ENCODE assay signal across 23 mouse cellular contexts in genomic region chr13:42112748-42113147, GRCm38 (mm10).
DNase-seq lines count a peak whose midpoint lies in the region; ATAC-seq and TF ChIP-seq lines count a peak whose summit lies in the region.
"Had no signal": no experiment of that assay in that cellular context is flagged by ENCODE, and none has a peak within 500 bp of the region (broad histone marks: within the 10 kb centered on the region; RNA-seq: fewer than 3 reads in every experiment).

No protein-coding gene starts in this region.

- in situ Hi-C loops in CH12.LX (cut with MboI; ENCODE audit: low pct_ligation_motif_present, low pct_unique_long_range_greater_than_20kb, low sequenced_read_pairs): no loop called here

- H3K9ac ChIP-seq in midbrain, embryonic 11.5 days (ENCODE audit: low read length): no peak overlapping the region
- no peak overlapping the region for H3K9ac ChIP-seq in midbrain, embryonic 14.5 days (replicated peaks; ENCODE audit: low read length)
- H3K9ac ChIP-seq in CH12.LX (ENCODE audit: insufficient read depth, low read depth): no peak overlapping the region
- H3K9ac ChIP-seq: forebrain, embryonic 13.5 days; hindbrain, embryonic 13.5 days; intestine, embryonic 15.5 days had no signal

- no peaks in the 10 kb centered on the region for H3K4me1 ChIP-seq in midbrain, embryonic 11.5 days (ENCODE audit: control insufficient read depth, insufficient read depth, low read length)
- H3K4me1 ChIP-seq in midbrain, embryonic 14.5 days (ENCODE audit: control insufficient read depth, insufficient read depth, low read length): no peaks in the 10 kb centered on the region
- H3K4me1 ChIP-seq in CH12.LX (ENCODE audit: control insufficient read depth in 1 of 2, insufficient read depth in 2 of 2): peaks cover 37 to 93% of the 10 kb centered on the region in 2 experiments
- H3K4me1 ChIP-seq: forebrain, embryonic 13.5 days had no signal

- no peak overlapping the region for H3K27ac ChIP-seq in midbrain, embryonic 11.5 days (ENCODE audit: low read depth, low read length)
- H3K27ac ChIP-seq in midbrain, embryonic 14.5 days (replicated peaks; ENCODE audit: low read depth, low read length): no peak overlapping the region
- H3K27ac ChIP-seq in CH12.LX (ENCODE audit: insufficient read depth, low read depth): no peak overlapping the region
- H3K27ac ChIP-seq: forebrain, embryonic 10.5 days; forebrain, embryonic 13.5 days; gastrocnemius, adult 2 months; hindbrain, embryonic 10.5 days; hindbrain, embryonic 13.5 days; intestine, embryonic 15.5 days had no signal

- H3K4me2 ChIP-seq in midbrain, embryonic 11.5 days: no peak overlapping the region
- no peak overlapping the region for H3K4me2 ChIP-seq in midbrain, embryonic 14.5 days (ENCODE audit: low read length)
- H3K4me2 ChIP-seq in CH12.LX (ENCODE audit: insufficient read depth, low read depth, poor library complexity, severe bottlenecking): no peak overlapping the region
- H3K4me2 ChIP-seq: forebrain, embryonic 13.5 days; hindbrain, embryonic 13.5 days; intestine, embryonic 15.5 days had no signal

- H3K79me2 ChIP-seq in CH12.LX (replicated peaks; ENCODE audit: control insufficient read depth, extremely low read depth, insufficient read depth, poor library complexity, severe bottlenecking): peaks cover 74% of the 10 kb centered on the region

- WGBS in midbrain, embryonic 11.5 days: 78% methylated on average over 5 of the region's 5 CpGs
- 74% methylated on average over 5 of the region's 5 CpGs for WGBS in midbrain, embryonic 14.5 days

- TF ChIP-seq CTCF in CH12.LX (conservative IDR thresholded peaks at IDR 0.05 in 1 of 2, IDR thresholded peaks at IDR 0.05 in 1 of 2; ENCODE audit: low read depth in 2 of 2, low read length in 2 of 2): no peak

- no peaks in the 10 kb centered on the region for H3K27me3 ChIP-seq in midbrain, embryonic 11.5 days (ENCODE audit: control insufficient read depth, insufficient read depth, low read length)
- H3K27me3 ChIP-seq in midbrain, embryonic 14.5 days (ENCODE audit: control insufficient read depth, insufficient read depth, low read length): no peaks in the 10 kb centered on the region
- no peaks in the 10 kb centered on the region for H3K27me3 ChIP-seq in CH12.LX (replicated peaks)
- H3K27me3 ChIP-seq: forebrain, embryonic 13.5 days; hindbrain, embryonic 13.5 days; intestine, embryonic 15.5 days had no signal

- DNase-seq in heart, adult 11 months: peak; percentile 17
- no peak for DNase-seq in heart, postnatal 25 days (ENCODE audit: low spot score)
- DNase-seq in midbrain, embryonic 11.5 days (ENCODE audit: low spot score, missing footprints): peak; percentile 77
- DNase-seq in midbrain, embryonic 14.5 days: no peak
- no peak for DNase-seq in CH12.LX (ENCODE audit: extremely low read depth)
- no peak for DNase-seq in kidney, adult 18-20 months
- DNase-seq: adrenal gland, adult 2 months; adrenal gland, postnatal 14 days; B cell, adult 2 months; cerebellum, adult 11-12 months; cerebellum, adult 8-10 months; cerebellum, postnatal 14 days; gastrocnemius, adult 2 months; gastrocnemius, postnatal 14 days; heart, adult 18-20 months; heart, postnatal 36 days had no signal

- no peak for ATAC-seq in midbrain, embryonic 11.5 days (ENCODE audit: low FRiP score)
- no peak for ATAC-seq in midbrain, embryonic 14.5 days (ENCODE audit: low FRiP score, low TSS enrichment)
- ATAC-seq: forebrain, embryonic 13.5 days; forebrain, embryonic 16.5 days; hindbrain, embryonic 16.5 days; intestine, embryonic 15.5 days had no signal

- 0 out of 2 replicates have a peak, but pooled peaks have one; percentile 24 for TF ChIP-seq EP300 in CH12.LX (IDR thresholded peaks at IDR 0.05; ENCODE audit: low read length)

- no peaks in the 10 kb centered on the region; the same call in 1 of the 2 replicates for H3K36me3 ChIP-seq in midbrain, embryonic 11.5 days (ENCODE audit: control insufficient read depth, insufficient read depth, low read length)
- no peaks in the 10 kb centered on the region for H3K36me3 ChIP-seq in midbrain, embryonic 14.5 days (ENCODE audit: control insufficient read depth, insufficient read depth, low read length)
- H3K36me3 ChIP-seq in CH12.LX (replicated peaks in 1 of 2; ENCODE audit: control insufficient read depth in 1 of 2, insufficient read depth in 1 of 2, low read length in 1 of 2): peaks cover 28 to 85% of the 10 kb centered on the region in 2 experiments
- H3K36me3 ChIP-seq: forebrain, embryonic 10.5 days; hindbrain, embryonic 10.5 days; hindbrain, embryonic 13.5 days; intestine, embryonic 15.5 days had no signal

- no peaks in the 10 kb centered on the region for H3K9me3 ChIP-seq in midbrain, embryonic 11.5 days (ENCODE audit: control insufficient read depth, low read length)
- H3K9me3 ChIP-seq in midbrain, embryonic 14.5 days (ENCODE audit: control insufficient read depth, low read length): 0 out of 2 replicates have a peak, but pooled peaks cover 2% of the 10 kb centered on the region
- H3K9me3 ChIP-seq in CH12.LX (replicated peaks; ENCODE audit: low read length): no peaks in the 10 kb centered on the region
- H3K9me3 ChIP-seq: forebrain, embryonic 10.5 days; forebrain, embryonic 13.5 days; hindbrain, embryonic 10.5 days; hindbrain, embryonic 13.5 days; intestine, embryonic 15.5 days had no signal

- no peak for TF ChIP-seq POLR2A in CH12.LX (IDR thresholded peaks at IDR 0.05; ENCODE audit: low read depth, low read length)

- intact Hi-C loops in heart, postnatal 25 days (cut with DNase I): no loop called here

- TF ChIP-seq RAD21 in CH12.LX (IDR thresholded peaks at IDR 0.05; ENCODE audit: low read depth, low read length): no peak

- H3K4me3 ChIP-seq in midbrain, embryonic 11.5 days (ENCODE audit: low read depth, low read length): no peak overlapping the region
- H3K4me3 ChIP-seq in midbrain, embryonic 14.5 days (replicated peaks; ENCODE audit: low read depth, low read length): no peak overlapping the region
- H3K4me3 ChIP-seq in CH12.LX (replicated peaks in 1 of 3; ENCODE audit: low read depth in 2 of 3, low read length in 2 of 3, poor library complexity in 1 of 3): no peak overlapping the region
- H3K4me3 ChIP-seq: forebrain, embryonic 10.5 days; forebrain, embryonic 13.5 days; gastrocnemius, adult 2 months; hindbrain, embryonic 10.5 days; hindbrain, embryonic 13.5 days; intestine, embryonic 15.5 days had no signal

- dilution Hi-C loops in CH12.LX (cut with MboI; ENCODE audit: extremely low pct_ligation_motif_present, extremely low pct_unique_long_range_greater_than_20kb, low sequenced_read_pairs): no loop called here

TF ChIP-seq in CH12.LX, 34 proteins besides CTCF, POLR2A, EP300 and RAD21:
- TF ChIP-seq MXI1 (IDR thresholded peaks at IDR 0.05; ENCODE audit: low read depth, low read length) (no peak), ZNF384 (IDR thresholded peaks at IDR 0.05; ENCODE audit: low read depth, low read length) (no peak), PAX5 (IDR thresholded peaks at IDR 0.05; ENCODE audit: low read length) (no peak), MEF2A (IDR thresholded peaks at IDR 0.05; ENCODE audit: borderline replicate concordance, low read depth, low read length) (peak; percentile 85)

Comparison
In these comparisons a context has a peak if more than half of its experiments do, and no peak if none do; other contexts are left out.
1. DNase-seq: peak in heart, adult 11 months (single experiment) and midbrain, embryonic 11.5 days (single experiment); none in heart, postnatal 25 days (single experiment), midbrain, embryonic 14.5 days (single experiment), CH12.LX (single experiment) and kidney, adult 18-20 months (single experiment).